Mouse (Mus musculus): ENCODE measurements around the gene Daam1. TPM values are rescaled to one million over a fixed set of nuclear protein-coding genes. Genes with fewer than 3 reads are reported as not detected.

Gene Daam1
- polyA plus RNA-seq, 1 experiment from 2014 or later: 19.9 TPM

DNA sequence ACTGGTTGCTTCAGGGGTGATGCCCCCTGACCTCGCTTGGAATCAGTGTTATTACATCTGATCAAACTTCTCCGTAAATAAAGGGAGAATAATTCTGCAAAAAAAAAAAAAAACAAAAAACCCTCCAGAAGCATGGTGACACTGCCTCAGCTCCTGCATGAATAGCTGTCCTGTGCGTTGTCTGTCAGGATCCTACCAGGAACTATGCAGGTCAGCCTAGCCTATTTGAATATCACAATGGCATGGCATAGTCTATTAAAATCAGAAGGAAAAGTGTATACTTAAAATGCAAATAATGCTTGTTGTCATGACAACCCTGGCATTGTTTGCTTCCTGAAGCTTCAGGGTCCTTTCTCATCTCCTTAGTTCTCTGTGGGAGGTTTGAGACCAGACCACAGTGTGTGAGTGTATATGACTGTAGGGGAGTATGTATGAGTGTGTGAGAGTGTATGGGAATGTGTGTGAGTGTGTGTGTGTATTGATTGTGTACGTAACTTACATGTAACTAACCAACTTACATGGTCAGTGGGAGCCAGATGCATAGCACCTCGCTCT, 92.0 kb downstream of the Daam1 start:
- Histone ChIP-seq H3K4me1 (ENCODE audit: control insufficient read depth, insufficient read depth, low read length) (peaks cover 34% of the 10 kb centered on the region), H3K9me3 (ENCODE audit: control insufficient read depth, low read length) (no peaks in the 10 kb centered on the region), H3K27ac (ENCODE audit: low read depth, low read length) (peak overlapping the region; percentile 20; the same call in 1 of the 2 replicates), H3K36me3 (ENCODE audit: control insufficient read depth, insufficient read depth, low read length) (no peaks in the 10 kb centered on the region), H3K4me3 (ENCODE audit: low read depth, low read length) (no peak overlapping the region), H3K9ac (ENCODE audit: low read length) (no peak overlapping the region), H3K4me2 (no peak overlapping the region), H3K27me3 (ENCODE audit: control insufficient read depth, insufficient read depth, low read length) (no peaks in the 10 kb centered on the region)
- WGBS: 54% methylated on average over 5 of the region's 5 CpGs
- ATAC-seq (ENCODE audit: low FRiP score): peak; percentile 81
- DNase-seq (ENCODE audit: low spot score, missing footprints): peak; percentile 93

DNA sequence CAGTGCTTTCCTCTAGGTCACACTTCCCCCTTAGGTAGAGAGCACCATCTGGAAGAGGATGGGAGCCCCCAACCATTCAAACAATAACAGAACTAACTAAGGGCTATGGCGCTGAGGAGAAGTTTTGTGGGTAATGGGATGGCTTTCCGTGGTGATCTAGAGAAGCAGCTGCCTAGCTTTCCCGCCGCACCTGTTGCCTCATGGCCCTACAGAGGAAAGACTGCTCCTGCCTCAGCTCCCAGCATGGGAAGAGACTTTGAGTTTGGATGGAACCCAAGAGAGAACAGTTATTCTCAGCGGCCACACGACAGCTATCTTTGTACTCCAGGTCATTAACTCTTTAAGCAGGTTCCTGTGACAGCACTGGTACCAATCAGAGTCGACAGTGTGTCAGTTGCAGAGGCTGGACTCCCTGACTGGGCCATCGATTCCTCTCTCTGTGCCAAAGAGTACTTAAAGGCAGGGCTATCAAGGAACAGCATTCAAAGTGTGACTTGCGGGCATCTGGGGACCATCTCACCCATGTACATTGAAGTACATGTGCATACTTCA, 94.2 kb downstream of the Daam1 start:
- no peaks in the 10 kb centered on the region for H3K9me3 ChIP-seq (ENCODE audit: control insufficient read depth, low read length)
- no peak overlapping the region for H3K27ac ChIP-seq (ENCODE audit: low read depth, low read length)
- WGBS: 95% methylated on average over 9 of the region's 9 CpGs
- H3K4me2 ChIP-seq: no peak overlapping the region
- DNase-seq (ENCODE audit: low spot score, missing footprints) (no peak), ATAC-seq (ENCODE audit: low FRiP score) (no peak)
- H3K36me3 ChIP-seq (ENCODE audit: control insufficient read depth, insufficient read depth, low read length): no peaks in the 10 kb centered on the region
- H3K27me3 ChIP-seq (ENCODE audit: control insufficient read depth, insufficient read depth, low read length): no peaks in the 10 kb centered on the region
- no peak overlapping the region for H3K4me3 ChIP-seq (ENCODE audit: low read depth, low read length)
- no peak overlapping the region for H3K9ac ChIP-seq (ENCODE audit: low read length)
- H3K4me1 ChIP-seq (ENCODE audit: control insufficient read depth, insufficient read depth, low read length): peaks cover 23% of the 10 kb centered on the region

DNA sequence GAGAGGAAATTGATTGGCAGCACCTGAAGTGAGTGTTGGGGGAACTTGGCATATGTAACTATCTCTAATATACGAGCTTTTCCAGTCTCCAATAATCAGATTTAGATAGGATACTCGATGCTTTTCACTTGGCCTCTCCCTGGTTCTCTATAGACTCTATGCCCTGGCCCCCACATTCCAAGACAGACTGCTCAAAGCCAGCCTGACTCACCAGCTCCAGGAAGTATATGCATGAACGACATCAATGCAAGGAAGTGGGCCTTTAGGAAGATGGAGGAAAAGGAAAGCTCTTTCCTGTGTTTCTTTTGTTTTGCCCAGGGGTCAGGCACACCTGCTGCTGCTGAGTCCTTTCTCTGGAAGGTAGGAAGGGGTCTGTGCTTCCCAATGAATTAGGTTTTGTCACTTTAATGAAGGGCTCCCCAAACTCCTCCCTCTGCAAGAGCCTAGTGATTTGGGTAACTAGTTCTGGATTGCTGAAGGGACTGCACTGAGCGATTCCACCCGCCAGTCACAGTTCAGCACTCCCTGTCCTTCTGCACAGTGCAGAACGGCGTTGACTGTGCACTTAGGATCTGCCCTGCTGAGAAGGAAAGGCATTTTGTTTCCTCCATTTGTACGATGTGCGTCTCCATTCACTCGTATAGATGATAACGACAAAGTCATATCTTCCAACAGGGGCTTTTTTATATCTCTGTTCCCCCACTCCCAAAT, 95.3 kb downstream of the Daam1 start:
- DNase-seq (ENCODE audit: low spot score, missing footprints) (no peak), ATAC-seq (ENCODE audit: low FRiP score) (no peak)
- no peak overlapping the region for H3K27ac ChIP-seq (ENCODE audit: low read depth, low read length)
- no peak overlapping the region for H3K4me2 ChIP-seq
- no peak overlapping the region for H3K4me3 ChIP-seq (ENCODE audit: low read depth, low read length)
- WGBS: 73% methylated on average over 11 of the region's 11 CpGs
- H3K36me3 ChIP-seq (ENCODE audit: control insufficient read depth, insufficient read depth, low read length): no peaks in the 10 kb centered on the region
- H3K4me1 ChIP-seq (ENCODE audit: control insufficient read depth, insufficient read depth, low read length): peaks cover 19% of the 10 kb centered on the region
- H3K9ac ChIP-seq (ENCODE audit: low read length): no peak overlapping the region
- no peaks in the 10 kb centered on the region for H3K27me3 ChIP-seq (ENCODE audit: control insufficient read depth, insufficient read depth, low read length)
- H3K9me3 ChIP-seq (ENCODE audit: control insufficient read depth, low read length): no peaks in the 10 kb centered on the region

DNA sequence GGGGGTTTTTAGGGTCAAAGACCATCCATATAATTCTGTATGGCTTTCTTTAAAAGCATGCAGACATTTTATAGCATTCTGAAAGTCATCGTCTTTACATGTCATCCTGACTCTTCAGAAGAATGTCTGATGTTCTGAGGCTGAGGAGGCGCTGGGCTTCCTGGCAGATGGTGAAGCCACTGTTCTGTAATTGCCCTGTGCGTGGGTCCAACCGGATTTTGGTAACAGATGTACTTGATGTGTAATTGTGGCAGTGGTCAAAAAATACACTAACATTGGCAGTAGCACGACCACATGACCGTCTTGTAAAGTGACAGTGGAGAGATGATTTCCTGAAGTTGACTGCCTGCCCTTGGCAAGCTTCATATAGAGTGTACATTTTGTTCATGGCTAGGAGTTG, 97.2 kb downstream of the Daam1 start:
- Histone ChIP-seq H3K4me3 (ENCODE audit: low read depth, low read length) (no peak overlapping the region), H3K36me3 (ENCODE audit: control insufficient read depth, insufficient read depth, low read length) (no peaks in the 10 kb centered on the region), H3K9ac (ENCODE audit: low read length) (no peak overlapping the region), H3K9me3 (ENCODE audit: control insufficient read depth, low read length) (no peaks in the 10 kb centered on the region), H3K27me3 (ENCODE audit: control insufficient read depth, insufficient read depth, low read length) (no peaks in the 10 kb centered on the region), H3K27ac (ENCODE audit: low read depth, low read length) (no peak overlapping the region), H3K4me2 (no peak overlapping the region), H3K4me1 (ENCODE audit: control insufficient read depth, insufficient read depth, low read length) (peaks cover 9% of the 10 kb centered on the region)
- DNase-seq (ENCODE audit: low spot score, missing footprints) (no peak), ATAC-seq (ENCODE audit: low FRiP score) (no peak)
- 93% methylated on average over 6 of the region's 6 CpGs for WGBS

DNA sequence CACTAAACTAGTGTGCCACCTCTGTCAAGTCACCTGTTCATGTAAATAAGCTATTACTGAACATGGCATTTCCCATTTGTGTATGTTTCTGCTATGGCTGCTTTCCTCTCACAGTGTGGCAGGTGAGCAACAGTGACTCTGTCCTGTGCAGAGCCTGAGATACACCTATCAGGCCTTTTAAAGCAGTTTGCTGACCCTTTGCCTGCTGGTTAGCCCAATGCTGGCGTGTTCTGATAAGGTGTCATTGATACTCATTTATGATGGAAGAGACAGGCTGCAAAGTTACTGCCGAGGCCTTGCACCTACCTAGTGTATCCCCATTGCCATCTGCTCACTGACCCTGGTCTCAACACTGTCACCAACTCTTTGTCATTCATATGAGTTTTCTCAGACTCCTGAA, 99.0 kb downstream of the Daam1 start:
- DNase-seq (ENCODE audit: low spot score, missing footprints) (no peak), ATAC-seq (ENCODE audit: low FRiP score) (no peak)
- no peaks in the 10 kb centered on the region for H3K9me3 ChIP-seq (ENCODE audit: control insufficient read depth, low read length)
- H3K9ac ChIP-seq (ENCODE audit: low read length): no peak overlapping the region
- H3K27ac ChIP-seq (ENCODE audit: low read depth, low read length): no peak overlapping the region
- no peak overlapping the region for H3K4me3 ChIP-seq (ENCODE audit: low read depth, low read length)
- WGBS: 78% methylated on average over 2 of the region's 2 CpGs
- no peaks in the 10 kb centered on the region for H3K27me3 ChIP-seq (ENCODE audit: control insufficient read depth, insufficient read depth, low read length)
- no peak overlapping the region for H3K4me2 ChIP-seq
- peaks cover 3% of the 10 kb centered on the region; the same call in 1 of the 2 replicates for H3K4me1 ChIP-seq (ENCODE audit: control insufficient read depth, insufficient read depth, low read length)
- H3K36me3 ChIP-seq (ENCODE audit: control insufficient read depth, insufficient read depth, low read length): no peaks in the 10 kb centered on the region

DNA sequence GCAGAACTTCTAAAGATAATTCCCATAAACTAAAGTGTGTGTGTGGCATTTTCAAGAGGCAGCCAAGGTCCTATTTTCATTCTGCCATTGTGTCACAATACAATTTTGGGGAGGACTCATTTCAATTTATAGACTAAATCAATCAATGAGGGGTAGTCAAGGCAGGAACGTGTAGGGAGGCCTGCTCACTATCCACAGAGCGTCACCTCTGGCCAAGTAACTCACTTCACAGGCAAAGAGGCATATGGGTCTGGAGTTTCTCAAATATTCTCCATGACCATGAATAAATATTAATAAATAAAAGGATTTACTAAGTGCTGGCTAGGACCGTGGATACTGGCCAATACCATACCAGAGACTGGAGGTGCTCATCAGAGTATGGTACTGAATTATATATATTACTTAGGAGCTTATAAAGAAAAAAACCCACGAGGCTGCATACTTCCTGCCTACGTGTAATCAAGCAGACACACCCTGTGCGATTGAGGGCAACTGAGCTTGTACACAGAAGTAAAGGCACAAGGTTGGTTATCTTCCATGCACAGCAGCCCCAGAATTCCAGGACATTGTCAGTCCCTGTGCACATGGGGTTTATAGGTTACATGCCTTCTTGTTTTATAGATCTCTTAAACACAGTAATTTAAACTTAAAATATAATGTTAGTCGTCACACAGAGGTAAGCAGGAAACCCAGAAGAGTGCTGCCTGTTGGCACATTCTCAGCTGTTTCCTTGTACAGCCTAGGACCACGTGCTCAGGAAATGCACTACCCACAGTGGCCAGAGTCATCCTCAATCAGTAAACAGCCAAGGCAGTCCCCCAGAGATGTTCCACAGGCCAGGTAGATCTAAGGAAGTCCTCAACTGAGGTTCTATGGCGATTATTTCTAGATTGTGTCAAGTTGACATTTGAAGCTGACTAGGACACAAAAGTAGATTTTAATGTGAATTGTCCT, 101.8 kb downstream of the Daam1 start:
- no peaks in the 10 kb centered on the region; the same call in 1 of the 2 replicates for H3K36me3 ChIP-seq (ENCODE audit: control insufficient read depth, insufficient read depth, low read length)
- no peak overlapping the region for H3K9ac ChIP-seq (ENCODE audit: low read length)
- WGBS: 89% methylated on average over 9 of the region's 9 CpGs
- no peaks in the 10 kb centered on the region for H3K9me3 ChIP-seq (ENCODE audit: control insufficient read depth, low read length)
- no peak for ATAC-seq (ENCODE audit: low FRiP score)
- no peak overlapping the region for H3K4me2 ChIP-seq
- H3K27me3 ChIP-seq (ENCODE audit: control insufficient read depth, insufficient read depth, low read length): no peaks in the 10 kb centered on the region
- H3K27ac ChIP-seq (ENCODE audit: low read depth, low read length): no peak overlapping the region
- no peak overlapping the region for H3K4me3 ChIP-seq (ENCODE audit: low read depth, low read length)
- H3K4me1 ChIP-seq (ENCODE audit: control insufficient read depth, insufficient read depth, low read length): peaks cover 3% of the 10 kb centered on the region; the same call in 1 of the 2 replicates
- DNase-seq (ENCODE audit: low spot score, missing footprints): no peak

DNA sequence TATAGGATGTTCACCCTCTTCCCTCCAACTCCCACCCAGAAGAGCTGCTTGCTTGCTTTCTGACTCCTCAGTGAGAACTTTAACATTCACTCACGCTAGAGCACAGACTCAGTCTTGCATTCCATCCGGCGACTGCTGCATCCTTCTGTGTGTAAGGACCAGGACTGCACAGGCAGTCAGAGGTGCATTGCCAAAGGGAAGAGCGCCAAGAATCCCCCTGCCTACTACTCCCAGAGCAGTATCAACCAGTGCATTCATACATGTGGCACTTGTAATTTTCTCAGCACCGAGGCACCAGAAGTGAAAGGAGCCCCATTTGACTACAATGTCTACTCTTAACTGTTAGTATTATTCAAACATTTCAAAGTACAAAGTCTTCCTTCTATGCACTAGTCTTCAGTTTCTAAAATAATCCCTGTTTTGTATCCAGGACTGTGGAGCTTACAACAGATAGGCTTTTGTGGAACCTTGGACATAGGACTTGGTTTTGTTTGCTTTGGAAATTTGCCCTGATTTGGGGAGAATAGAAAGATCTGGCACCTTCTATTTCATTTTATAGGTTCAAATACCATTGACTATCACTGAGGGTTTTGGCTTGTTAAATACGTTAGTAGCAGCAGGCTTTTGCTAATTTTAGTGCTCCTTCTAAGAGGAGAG, 103.2 kb downstream of the Daam1 start:
- no peak for DNase-seq (ENCODE audit: low spot score, missing footprints)
- H3K27ac ChIP-seq (ENCODE audit: low read depth, low read length): no peak overlapping the region
- no peak overlapping the region for H3K9ac ChIP-seq (ENCODE audit: low read length)
- H3K9me3 ChIP-seq (ENCODE audit: control insufficient read depth, low read length): no peaks in the 10 kb centered on the region
- no peak for ATAC-seq (ENCODE audit: low FRiP score)
- WGBS: 91% methylated on average over 6 of the region's 6 CpGs
- peaks cover 3% of the 10 kb centered on the region; the same call in 1 of the 2 replicates for H3K4me1 ChIP-seq (ENCODE audit: control insufficient read depth, insufficient read depth, low read length)
- no peaks in the 10 kb centered on the region for H3K27me3 ChIP-seq (ENCODE audit: control insufficient read depth, insufficient read depth, low read length)
- H3K4me2 ChIP-seq: no peak overlapping the region
- H3K36me3 ChIP-seq (ENCODE audit: control insufficient read depth, insufficient read depth, low read length): no peaks in the 10 kb centered on the region; the same call in 1 of the 2 replicates
- H3K4me3 ChIP-seq (ENCODE audit: low read depth, low read length): no peak overlapping the region

DNA sequence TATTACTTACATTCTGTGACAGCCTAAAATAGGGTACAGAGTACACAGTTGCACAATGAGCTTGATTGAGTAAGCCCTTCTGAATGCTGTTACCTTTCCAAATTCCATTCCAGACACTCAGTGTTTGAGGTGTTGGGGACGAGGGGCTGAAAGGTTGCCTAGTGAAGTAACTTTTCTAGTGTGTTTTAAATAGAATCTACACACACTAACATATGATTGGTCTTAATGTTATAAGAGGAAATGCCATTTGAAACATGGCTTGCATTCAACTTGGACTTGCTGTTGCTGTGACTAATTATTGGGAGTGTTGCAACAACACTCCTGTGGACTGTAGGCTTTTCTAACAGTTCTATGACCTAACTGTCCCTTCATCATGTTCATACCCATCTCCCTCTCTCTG, 105.8 kb downstream of the Daam1 start:
- H3K4me1 ChIP-seq (ENCODE audit: control insufficient read depth, insufficient read depth, low read length): no peaks in the 10 kb centered on the region
- 85% methylated on average over 1 of the region's 1 CpGs for WGBS
- no peak overlapping the region for H3K9ac ChIP-seq (ENCODE audit: low read length)
- no peaks in the 10 kb centered on the region for H3K27me3 ChIP-seq (ENCODE audit: control insufficient read depth, insufficient read depth, low read length)
- no peaks in the 10 kb centered on the region; the same call in 1 of the 2 replicates for H3K36me3 ChIP-seq (ENCODE audit: control insufficient read depth, insufficient read depth, low read length)
- no peak overlapping the region for H3K27ac ChIP-seq (ENCODE audit: low read depth, low read length)
- no peak overlapping the region for H3K4me2 ChIP-seq
- no peak for DNase-seq (ENCODE audit: low spot score, missing footprints)
- no peaks in the 10 kb centered on the region for H3K9me3 ChIP-seq (ENCODE audit: control insufficient read depth, low read length)
- no peak overlapping the region for H3K4me3 ChIP-seq (ENCODE audit: low read depth, low read length)
- no peak for ATAC-seq (ENCODE audit: low FRiP score)

All from midbrain, embryonic 11.5 days (tissue).